Mouse (Mus musculus): ENCODE results near the gene Ccdc12. TPM values are rescaled to one million over a fixed set of nuclear protein-coding genes. Genes with fewer than 3 reads are reported as not detected.

Gene Ccdc12
- polyA plus RNA-seq, 1 experiment from 2014 or later: 144 TPM

DNA sequence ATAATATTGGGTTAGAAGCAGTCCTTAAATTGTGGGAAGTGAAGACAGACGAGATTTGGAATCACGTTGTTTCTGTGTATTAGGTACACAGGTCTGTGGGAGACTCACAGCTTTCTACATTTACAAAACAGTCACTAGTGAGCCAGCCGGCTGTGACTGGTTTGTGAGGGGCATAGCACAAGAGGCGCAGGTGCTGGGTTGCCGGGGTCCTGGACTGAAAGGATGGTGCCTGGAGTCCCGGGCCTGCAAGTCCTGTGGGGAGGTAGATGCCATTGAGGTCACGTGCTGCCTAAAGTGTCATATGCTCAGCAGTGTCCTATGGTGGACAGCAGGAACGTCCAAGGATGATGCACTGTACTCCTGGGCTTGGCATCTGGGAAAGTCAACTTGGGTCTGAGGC lies 10.1 kb downstream of the Ccdc12 start:
- no peaks in the 10 kb centered on the region for H3K9me3 ChIP-seq (ENCODE audit: control insufficient read depth, low read length)
- 37% methylated on average over 8 of the region's 8 CpGs for WGBS
- no peak overlapping the region for H3K4me3 ChIP-seq (ENCODE audit: low read depth, low read length)
- no peaks in the 10 kb centered on the region for H3K27me3 ChIP-seq (ENCODE audit: control insufficient read depth, insufficient read depth, low read length)
- H3K4me1 ChIP-seq (ENCODE audit: control insufficient read depth, insufficient read depth, low read length): peaks cover 10% of the 10 kb centered on the region
- no peak overlapping the region for H3K27ac ChIP-seq (ENCODE audit: low read depth, low read length)
- no peak overlapping the region for H3K4me2 ChIP-seq
- ATAC-seq (ENCODE audit: low FRiP score) (no peak), DNase-seq (ENCODE audit: low spot score, missing footprints) (peak; percentile 78)
- H3K36me3 ChIP-seq (ENCODE audit: control insufficient read depth, insufficient read depth, low read length): no peaks in the 10 kb centered on the region
- no peak overlapping the region for H3K9ac ChIP-seq (ENCODE audit: low read length)

DNA sequence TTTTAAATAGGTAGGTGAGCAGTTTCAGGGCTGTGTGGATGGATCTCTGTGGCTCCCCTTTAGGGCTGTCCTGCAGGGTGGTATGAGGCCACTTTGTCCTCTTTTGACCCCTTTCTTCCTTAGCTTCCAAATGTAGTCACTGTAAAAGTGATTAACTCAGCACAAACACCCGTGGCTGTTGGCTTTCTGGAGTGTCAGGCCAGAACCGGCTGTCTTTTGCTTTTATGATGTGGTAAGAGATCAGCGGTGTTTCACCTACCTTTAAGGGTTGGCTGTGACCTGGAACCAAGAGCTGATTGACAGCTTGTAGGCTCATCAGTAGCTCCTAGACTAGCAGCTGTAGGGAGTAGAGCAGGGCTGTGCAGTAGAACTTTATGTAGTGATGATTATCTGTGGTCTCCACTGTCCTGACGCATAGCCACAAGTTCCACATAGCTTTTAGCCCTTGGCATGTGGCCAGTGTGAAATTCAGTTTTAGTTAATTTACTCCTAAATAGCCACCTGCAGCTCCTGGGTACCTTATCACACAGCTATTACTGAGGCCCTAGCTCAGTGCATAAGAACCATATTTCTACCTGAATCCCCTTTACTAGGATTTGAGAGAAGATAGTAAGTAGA lies 11.0 kb downstream of the Ccdc12 start:
- no peak overlapping the region for H3K4me3 ChIP-seq (ENCODE audit: low read depth, low read length)
- no peaks in the 10 kb centered on the region for H3K36me3 ChIP-seq (ENCODE audit: control insufficient read depth, insufficient read depth, low read length)
- 84% methylated on average over 4 of the region's 4 CpGs for WGBS
- H3K4me1 ChIP-seq (ENCODE audit: control insufficient read depth, insufficient read depth, low read length): peaks cover 10% of the 10 kb centered on the region
- no peaks in the 10 kb centered on the region for H3K9me3 ChIP-seq (ENCODE audit: control insufficient read depth, low read length)
- ATAC-seq (ENCODE audit: low FRiP score): no peak
- H3K4me2 ChIP-seq: no peak overlapping the region
- H3K27me3 ChIP-seq (ENCODE audit: control insufficient read depth, insufficient read depth, low read length): no peaks in the 10 kb centered on the region
- peak; percentile 65 for DNase-seq (ENCODE audit: low spot score, missing footprints)
- H3K9ac ChIP-seq (ENCODE audit: low read length): no peak overlapping the region
- no peak overlapping the region for H3K27ac ChIP-seq (ENCODE audit: low read depth, low read length)

DNA sequence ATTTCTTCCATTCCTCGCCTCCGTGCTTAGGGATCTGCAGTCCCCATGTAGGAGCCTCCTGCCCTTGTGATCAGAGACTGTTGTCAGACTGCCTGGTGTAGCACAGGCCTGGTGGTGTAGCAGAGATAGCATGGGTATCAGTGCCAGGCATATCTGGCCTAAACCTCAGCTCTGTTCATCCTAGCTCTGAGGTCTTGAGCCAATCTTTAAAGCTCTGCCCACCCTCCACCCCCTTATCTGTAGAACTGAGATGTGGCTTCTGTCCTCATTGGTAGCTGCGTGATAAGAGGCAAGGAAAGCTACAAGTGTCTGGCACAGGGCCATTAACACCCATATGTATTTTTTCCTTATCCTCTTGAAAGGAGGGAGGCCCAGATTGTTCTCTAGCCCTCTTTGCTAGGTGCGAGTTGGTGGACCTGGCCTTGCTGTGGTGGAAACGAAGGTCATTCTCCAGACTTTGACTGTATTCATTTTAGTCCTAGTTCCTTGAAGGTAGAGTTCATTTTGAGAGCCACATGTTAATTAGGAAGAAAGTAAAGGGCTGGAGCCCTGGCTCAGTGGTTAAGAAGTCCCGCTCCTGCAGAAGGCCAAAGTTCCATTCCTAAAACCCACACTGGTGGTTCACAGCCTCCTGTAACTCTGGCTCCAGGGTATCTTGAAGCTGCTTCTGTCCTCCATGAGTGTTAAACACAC lies 12.4 kb downstream of the Ccdc12 start:
- DNase-seq (ENCODE audit: low spot score, missing footprints) (peak; percentile 39), ATAC-seq (ENCODE audit: low FRiP score) (no peak)
- H3K9ac ChIP-seq (ENCODE audit: low read length): no peak overlapping the region
- H3K9me3 ChIP-seq (ENCODE audit: control insufficient read depth, low read length): no peaks in the 10 kb centered on the region
- no peaks in the 10 kb centered on the region for H3K36me3 ChIP-seq (ENCODE audit: control insufficient read depth, insufficient read depth, low read length)
- H3K27me3 ChIP-seq (ENCODE audit: control insufficient read depth, insufficient read depth, low read length): no peaks in the 10 kb centered on the region
- no peak overlapping the region for H3K4me2 ChIP-seq
- 94% methylated on average over 6 of the region's 6 CpGs for WGBS
- H3K27ac ChIP-seq (ENCODE audit: low read depth, low read length): no peak overlapping the region
- H3K4me1 ChIP-seq (ENCODE audit: control insufficient read depth, insufficient read depth, low read length): peaks cover 10% of the 10 kb centered on the region
- no peak overlapping the region for H3K4me3 ChIP-seq (ENCODE audit: low read depth, low read length)

DNA sequence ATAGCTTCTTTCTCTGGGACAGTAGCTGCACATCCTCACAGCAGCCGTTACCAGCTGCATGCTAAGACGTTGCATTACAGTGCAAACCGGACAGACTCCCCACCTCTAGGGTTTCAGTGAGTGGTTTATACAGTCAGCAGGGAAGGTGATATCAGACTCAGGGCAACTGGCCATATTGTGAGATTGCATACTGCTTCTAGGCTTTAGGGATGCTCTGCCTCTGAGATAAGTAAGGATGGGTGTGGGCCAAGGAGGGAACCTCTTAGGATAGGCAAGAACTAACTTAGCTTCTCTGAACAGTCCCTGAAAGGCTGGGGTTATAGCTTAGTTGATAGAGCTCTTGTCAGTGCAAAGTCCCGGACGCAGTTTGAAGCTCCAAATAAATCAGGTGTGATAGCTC lies 13.5 kb downstream of the Ccdc12 start:
- ATAC-seq (ENCODE audit: low FRiP score) (no peak), DNase-seq (ENCODE audit: low spot score, missing footprints) (no peak)
- peaks cover 10% of the 10 kb centered on the region for H3K4me1 ChIP-seq (ENCODE audit: control insufficient read depth, insufficient read depth, low read length)
- no peak overlapping the region for H3K4me2 ChIP-seq
- no peaks in the 10 kb centered on the region for H3K27me3 ChIP-seq (ENCODE audit: control insufficient read depth, insufficient read depth, low read length)
- H3K9ac ChIP-seq (ENCODE audit: low read length): no peak overlapping the region
- no peaks in the 10 kb centered on the region for H3K9me3 ChIP-seq (ENCODE audit: control insufficient read depth, low read length)
- no peak overlapping the region for H3K4me3 ChIP-seq (ENCODE audit: low read depth, low read length)
- H3K27ac ChIP-seq (ENCODE audit: low read depth, low read length): no peak overlapping the region
- 97% methylated on average over 5 of the region's 5 CpGs for WGBS
- no peaks in the 10 kb centered on the region for H3K36me3 ChIP-seq (ENCODE audit: control insufficient read depth, insufficient read depth, low read length)

DNA sequence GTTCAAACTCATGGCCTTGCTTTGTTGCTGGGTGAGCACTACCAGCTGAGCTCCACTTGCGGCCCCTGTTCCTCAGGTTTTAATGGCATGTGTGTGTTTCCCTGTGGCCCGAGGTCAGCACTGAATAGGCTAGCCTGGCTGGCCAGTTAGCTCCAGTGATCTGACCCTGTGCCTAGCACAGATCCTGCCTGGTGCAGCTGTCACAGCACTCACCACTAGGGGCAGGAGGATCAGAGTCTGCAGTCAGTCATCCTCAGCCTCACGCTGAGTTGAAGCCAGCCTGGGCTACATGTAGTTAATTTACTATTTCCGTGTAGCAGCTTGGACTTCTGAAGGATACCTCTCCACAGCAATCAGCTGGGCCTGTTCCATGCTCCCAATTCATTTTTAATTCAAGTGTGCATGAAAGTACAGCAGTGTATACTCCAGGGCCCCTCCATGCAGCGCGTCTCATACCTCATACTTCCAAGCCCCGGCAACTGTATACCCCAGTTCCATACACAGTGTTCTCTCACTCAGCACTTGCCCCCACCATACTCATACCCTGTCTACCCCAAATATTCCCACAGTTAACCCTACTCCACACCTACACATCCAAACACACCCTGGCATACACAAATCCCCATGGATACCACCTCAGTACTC lies 16.3 kb downstream of the Ccdc12 start:
- no peak overlapping the region for H3K4me2 ChIP-seq
- no peak overlapping the region for H3K4me3 ChIP-seq (ENCODE audit: low read depth, low read length)
- no peaks in the 10 kb centered on the region for H3K9me3 ChIP-seq (ENCODE audit: control insufficient read depth, low read length)
- no peak overlapping the region for H3K27ac ChIP-seq (ENCODE audit: low read depth, low read length)
- peak; percentile 58; the same call in 1 of the 2 replicates for ATAC-seq (ENCODE audit: low FRiP score)
- H3K9ac ChIP-seq (ENCODE audit: low read length): no peak overlapping the region
- 65% methylated on average over 7 of the region's 7 CpGs for WGBS
- H3K36me3 ChIP-seq (ENCODE audit: control insufficient read depth, insufficient read depth, low read length): no peaks in the 10 kb centered on the region
- H3K27me3 ChIP-seq (ENCODE audit: control insufficient read depth, insufficient read depth, low read length): no peaks in the 10 kb centered on the region
- no peaks in the 10 kb centered on the region; the same call in 1 of the 2 replicates for H3K4me1 ChIP-seq (ENCODE audit: control insufficient read depth, insufficient read depth, low read length)
- no peak for DNase-seq (ENCODE audit: low spot score, missing footprints)

DNA sequence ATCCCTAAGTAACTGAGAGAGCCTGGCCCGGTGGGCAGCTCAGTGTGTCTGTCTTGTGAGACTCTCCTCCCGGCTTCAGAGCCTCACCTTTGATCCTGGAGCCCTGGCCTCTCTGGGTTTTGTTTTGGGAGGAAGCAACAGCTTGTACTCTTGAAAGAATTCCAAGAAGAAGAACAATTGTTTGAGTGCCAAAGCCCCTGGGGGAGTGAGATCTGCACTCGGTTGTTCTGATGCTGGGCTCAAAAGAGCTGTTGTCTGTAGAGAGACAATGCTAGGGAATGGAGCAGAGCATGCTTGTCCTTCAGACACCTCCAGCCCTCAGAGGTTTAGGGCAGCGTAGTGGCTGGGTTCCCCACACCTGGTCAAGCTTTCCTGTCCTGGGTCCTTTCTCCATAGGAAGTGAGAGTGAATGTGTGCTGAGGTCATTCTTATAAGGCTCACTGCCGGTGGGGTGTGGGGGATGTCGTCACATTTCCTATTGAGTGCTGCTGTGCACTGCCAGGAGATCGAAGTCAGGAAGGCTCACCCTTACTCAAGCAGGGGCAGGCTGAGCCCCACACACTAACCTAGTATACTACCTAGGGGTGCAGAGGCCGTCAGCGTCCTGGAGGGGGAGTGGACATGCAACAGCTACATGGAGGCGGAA lies 16.9 kb downstream of the Ccdc12 start:
- Histone ChIP-seq H3K36me3 (ENCODE audit: control insufficient read depth, insufficient read depth, low read length) (no peaks in the 10 kb centered on the region), H3K4me2 (no peak overlapping the region), H3K4me1 (ENCODE audit: control insufficient read depth, insufficient read depth, low read length) (no peaks in the 10 kb centered on the region; the same call in 1 of the 2 replicates), H3K27me3 (ENCODE audit: control insufficient read depth, insufficient read depth, low read length) (no peaks in the 10 kb centered on the region), H3K9ac (ENCODE audit: low read length) (no peak overlapping the region), H3K4me3 (ENCODE audit: low read depth, low read length) (no peak overlapping the region), H3K27ac (ENCODE audit: low read depth, low read length) (no peak overlapping the region), H3K9me3 (ENCODE audit: control insufficient read depth, low read length) (no peaks in the 10 kb centered on the region)
- no peak for DNase-seq (ENCODE audit: low spot score, missing footprints)
- ATAC-seq (ENCODE audit: low FRiP score): 0 out of 2 replicates have a peak, but pooled peaks have one; percentile 4
- 61% methylated on average over 10 of the region's 10 CpGs for WGBS

DNA sequence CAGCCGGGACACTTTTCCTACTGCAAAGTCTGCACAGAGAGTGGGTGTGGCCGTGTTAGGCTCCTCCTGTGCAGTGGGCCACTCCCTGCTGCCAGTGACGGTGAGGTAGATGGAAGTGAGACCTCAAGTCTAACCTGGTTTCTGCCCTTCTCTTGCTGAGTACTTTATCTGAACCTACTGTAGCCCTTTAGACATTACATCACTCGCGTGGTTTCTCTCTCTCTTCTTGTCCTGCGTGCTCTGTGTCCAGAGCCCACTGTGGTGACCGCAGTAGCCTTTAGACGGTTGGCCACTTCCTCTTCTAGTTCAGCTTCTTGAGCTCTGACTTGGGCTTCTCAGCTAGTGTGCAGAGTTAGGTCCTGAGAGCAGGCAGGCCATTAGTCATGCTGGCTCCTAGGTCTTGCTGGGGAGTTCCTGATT lies 20.2 kb downstream of the Ccdc12 start:
- H3K4me3 ChIP-seq (ENCODE audit: low read depth, low read length): no peak overlapping the region
- H3K9ac ChIP-seq (ENCODE audit: low read length): no peak overlapping the region
- H3K27me3 ChIP-seq (ENCODE audit: control insufficient read depth, insufficient read depth, low read length): no peaks in the 10 kb centered on the region
- H3K9me3 ChIP-seq (ENCODE audit: control insufficient read depth, low read length): no peaks in the 10 kb centered on the region
- ATAC-seq (ENCODE audit: low FRiP score): no peak
- H3K4me1 ChIP-seq (ENCODE audit: control insufficient read depth, insufficient read depth, low read length): no peaks in the 10 kb centered on the region; the same call in 1 of the 2 replicates
- no peak overlapping the region for H3K4me2 ChIP-seq
- H3K27ac ChIP-seq (ENCODE audit: low read depth, low read length): no peak overlapping the region
- WGBS: 91% methylated on average over 8 of the region's 8 CpGs
- H3K36me3 ChIP-seq (ENCODE audit: control insufficient read depth, insufficient read depth, low read length): no peaks in the 10 kb centered on the region
- no peak for DNase-seq (ENCODE audit: low spot score, missing footprints)

DNA sequence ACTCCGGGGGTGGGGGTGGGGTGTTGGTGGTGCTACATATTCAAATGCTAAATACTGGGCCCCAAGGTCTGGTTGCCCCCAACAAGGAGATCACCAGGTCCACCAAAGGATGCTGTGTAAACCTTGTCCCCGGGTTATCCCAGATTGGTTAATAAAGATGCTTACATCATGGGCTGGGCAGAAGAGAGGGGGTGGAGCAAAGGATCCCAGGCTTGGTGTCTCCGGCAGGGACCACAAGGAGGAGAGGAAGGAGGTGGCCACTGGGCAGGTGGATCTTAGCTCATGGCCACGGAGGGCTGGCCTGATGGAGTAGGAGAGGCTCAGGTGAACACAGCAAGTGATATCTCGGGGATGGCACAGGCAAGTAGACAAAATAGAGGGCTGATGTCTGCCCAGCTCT lies 22.6 kb downstream of the Ccdc12 start:
- ATAC-seq (ENCODE audit: low FRiP score) (no peak), DNase-seq (ENCODE audit: low spot score, missing footprints) (no peak)
- Histone ChIP-seq H3K4me2 (no peak overlapping the region), H3K27me3 (ENCODE audit: control insufficient read depth, insufficient read depth, low read length) (no peaks in the 10 kb centered on the region), H3K9me3 (ENCODE audit: control insufficient read depth, low read length) (no peaks in the 10 kb centered on the region), H3K9ac (ENCODE audit: low read length) (no peak overlapping the region), H3K36me3 (ENCODE audit: control insufficient read depth, insufficient read depth, low read length) (no peaks in the 10 kb centered on the region), H3K4me1 (ENCODE audit: control insufficient read depth, insufficient read depth, low read length) (peaks cover 2% of the 10 kb centered on the region; the same call in 1 of the 2 replicates), H3K27ac (ENCODE audit: low read depth, low read length) (no peak overlapping the region), H3K4me3 (ENCODE audit: low read depth, low read length) (no peak overlapping the region)
- WGBS: 66% methylated on average over 5 of the region's 5 CpGs

Measured in midbrain, embryonic 11.5 days (tissue).